10 mouse cellular contexts compared by ENCODE assay signal in the genomic region with DNA sequence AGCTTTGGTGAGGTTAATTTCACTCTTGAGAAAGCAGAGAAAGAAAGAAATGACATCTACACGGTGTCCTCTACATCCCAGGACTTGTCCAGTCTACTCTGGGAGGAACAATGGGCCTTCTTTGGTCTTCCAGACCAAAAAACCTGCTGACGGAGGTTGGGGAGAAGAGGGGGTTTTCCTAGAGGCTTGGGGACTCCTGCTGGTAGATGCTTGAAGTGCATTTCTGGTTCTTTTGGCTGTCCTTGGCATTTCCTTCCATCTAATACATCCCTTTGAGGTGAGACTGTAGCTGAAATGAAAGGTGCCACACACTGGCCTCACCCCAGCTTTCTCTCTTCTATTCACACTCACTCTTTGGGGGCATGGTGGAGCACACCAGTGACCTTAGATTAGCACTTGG. TPM values are rescaled to one million over a fixed set of nuclear protein-coding genes. Genes with fewer than 3 reads are reported as not detected.
A peak's percentile ranks its signal among the peaks of the same experiment; 100 is the strongest.
DNase-seq lines count a peak whose midpoint lies in the region; ATAC-seq and TF ChIP-seq lines count a peak whose summit lies in the region.
"Had no signal": no experiment of that assay in that cellular context is flagged by ENCODE, and none has a peak within 500 bp of the region (broad histone marks: within the 10 kb centered on the region; RNA-seq: fewer than 3 reads in every experiment).

No protein-coding gene starts in this region.

- WGBS in forebrain, embryonic 14.5 days: 33% methylated on average over 2 of the region's 2 CpGs
- 18% methylated on average over 2 of the region's 2 CpGs for WGBS in forebrain, embryonic 15.5 days
- WGBS in liver, embryonic 14.5 days (ENCODE audit: insufficient replicate concordance): 16% methylated on average over 2 of the region's 2 CpGs
- WGBS in liver, embryonic 11.5 days: 39% methylated on average over 2 of the region's 2 CpGs
- 17% methylated on average over 2 of the region's 2 CpGs for WGBS in forebrain, embryonic 16.5 days

- no peak overlapping the region for H3K4me3 ChIP-seq in forebrain, embryonic 14.5 days (ENCODE audit: low read depth, low read length)
- H3K4me3 ChIP-seq in forebrain, embryonic 15.5 days: no peak overlapping the region
- no peak overlapping the region for H3K4me3 ChIP-seq in liver, embryonic 14.5 days (ENCODE audit: insufficient read depth in 1 of 2, low read depth in 2 of 2, low read length in 2 of 2)
- no peak overlapping the region for H3K4me3 ChIP-seq in liver, embryonic 11.5 days (ENCODE audit: low read depth, low read length)
- no peak overlapping the region for H3K4me3 ChIP-seq in ES-E14 (ENCODE audit: insufficient read depth in 1 of 2, low read depth in 1 of 2, low read length in 2 of 2, poor library complexity in 1 of 2, severe bottlenecking in 1 of 2)
- no peak overlapping the region for H3K4me3 ChIP-seq in forebrain, embryonic 16.5 days (replicated peaks; ENCODE audit: low read length)
- H3K4me3 ChIP-seq: erythroblast, embryonic 14.5 days; neural tube, embryonic 13.5 days had no signal

- peaks cover 4% of the 10 kb centered on the region; the same call in 1 of the 2 replicates for H3K4me1 ChIP-seq in forebrain, embryonic 14.5 days (ENCODE audit: control insufficient read depth, insufficient read depth, low read length)
- H3K4me1 ChIP-seq in forebrain, embryonic 15.5 days: peaks cover 9% of the 10 kb centered on the region; the same call in 1 of the 2 replicates
- no peaks in the 10 kb centered on the region for H3K4me1 ChIP-seq in liver, embryonic 14.5 days (replicated peaks; ENCODE audit: control insufficient read depth in 2 of 2, insufficient read depth in 2 of 2, low read length in 1 of 2)
- no peaks in the 10 kb centered on the region for H3K4me1 ChIP-seq in liver, embryonic 11.5 days (replicated peaks; ENCODE audit: control insufficient read depth, insufficient read depth, low read length)
- no peaks in the 10 kb centered on the region for H3K4me1 ChIP-seq in ES-E14 (ENCODE audit: control insufficient read depth in 2 of 2, insufficient read depth in 2 of 2, low read length in 2 of 2, poor library complexity in 1 of 2)
- H3K4me1 ChIP-seq in forebrain, embryonic 16.5 days (replicated peaks; ENCODE audit: control insufficient read depth, insufficient read depth, low read length): peaks cover 5% of the 10 kb centered on the region

- no peak for TF ChIP-seq EP300 in liver, embryonic 14.5 days (IDR thresholded peaks at IDR 0.05; ENCODE audit: low read depth)

- no peak overlapping the region for H3K27ac ChIP-seq in forebrain, embryonic 14.5 days (ENCODE audit: low read depth, low read length)
- no peak overlapping the region for H3K27ac ChIP-seq in forebrain, embryonic 15.5 days (replicated peaks)
- H3K27ac ChIP-seq in liver, embryonic 14.5 days: no peak overlapping the region
- no peak overlapping the region for H3K27ac ChIP-seq in liver, embryonic 11.5 days (ENCODE audit: low read depth, low read length)
- H3K27ac ChIP-seq in ES-E14 (ENCODE audit: insufficient read depth, low read depth, low read length, poor library complexity, severe bottlenecking): no peak overlapping the region
- H3K27ac ChIP-seq in forebrain, embryonic 16.5 days (ENCODE audit: low read length): no peak overlapping the region

- peaks cover 5% of the 10 kb centered on the region; the same call in 1 of the 2 replicates for H3K9me3 ChIP-seq in forebrain, embryonic 14.5 days (replicated peaks; ENCODE audit: control insufficient read depth, low read length)
- H3K9me3 ChIP-seq in forebrain, embryonic 15.5 days: no peaks in the 10 kb centered on the region
- no peaks in the 10 kb centered on the region for H3K9me3 ChIP-seq in liver, embryonic 14.5 days (ENCODE audit: control insufficient read depth, low read length)
- H3K9me3 ChIP-seq in liver, embryonic 11.5 days (ENCODE audit: control insufficient read depth, low read length): no peaks in the 10 kb centered on the region
- no peaks in the 10 kb centered on the region for H3K9me3 ChIP-seq in ES-E14 (ENCODE audit: control insufficient read depth, insufficient read depth, low read depth, low read length)
- H3K9me3 ChIP-seq in forebrain, embryonic 16.5 days (ENCODE audit: control insufficient read depth, low read length): no peaks in the 10 kb centered on the region; the same call in 1 of the 2 replicates
- H3K9me3 ChIP-seq: neural tube, embryonic 13.5 days had no signal

- no peak overlapping the region for H3K9ac ChIP-seq in forebrain, embryonic 14.5 days (ENCODE audit: low read length)
- H3K9ac ChIP-seq in forebrain, embryonic 15.5 days (replicated peaks): no peak overlapping the region
- H3K9ac ChIP-seq in liver, embryonic 14.5 days (replicated peaks): no peak overlapping the region
- H3K9ac ChIP-seq in liver, embryonic 11.5 days (ENCODE audit: low read depth, low read length): no peak overlapping the region
- no peak overlapping the region for H3K9ac ChIP-seq in ES-E14 (ENCODE audit: insufficient read depth, low read depth, low read length, poor library complexity, severe bottlenecking)
- H3K9ac ChIP-seq in forebrain, embryonic 16.5 days (replicated peaks; ENCODE audit: low read depth, low read length): no peak overlapping the region
- H3K9ac ChIP-seq: neural tube, embryonic 13.5 days had no signal

- peak; percentile 68 for ATAC-seq in forebrain, embryonic 14.5 days
- no peak for ATAC-seq in forebrain, embryonic 15.5 days (replicated peaks)
- no peak for ATAC-seq in liver, embryonic 14.5 days (ENCODE audit: insufficient read depth)
- ATAC-seq in liver, embryonic 11.5 days (replicated peaks; ENCODE audit: low FRiP score): no peak
- ATAC-seq in forebrain, embryonic 16.5 days: 0 out of 2 replicates have a peak, but pooled peaks have one; percentile 10

- in situ Hi-C loops in ES-E14 (cut with MboI; ENCODE audit: low sequenced_read_pairs in 2 of 2, unreplicated experiment in 2 of 2): loop anchor here in 1 of 2 experiments (25.0 kb wide), 1 partner anchor 743 kb away; no protein-coding TSS in a partner anchor

- H3K4me2 ChIP-seq in forebrain, embryonic 14.5 days (ENCODE audit: low read length): no peak overlapping the region
- H3K4me2 ChIP-seq in forebrain, embryonic 15.5 days (replicated peaks): no peak overlapping the region
- H3K4me2 ChIP-seq in liver, embryonic 14.5 days (ENCODE audit: low read depth): no peak overlapping the region
- no peak overlapping the region for H3K4me2 ChIP-seq in liver, embryonic 11.5 days
- H3K4me2 ChIP-seq in forebrain, embryonic 16.5 days (ENCODE audit: low read length): no peak overlapping the region
- H3K4me2 ChIP-seq: neural tube, embryonic 13.5 days had no signal

- peak; percentile 67 for DNase-seq in forebrain, embryonic 14.5 days (ENCODE audit: low spot score)
- no peak for DNase-seq in liver, embryonic 14.5 days (ENCODE audit: low read depth in 3 of 3, low spot score in 3 of 3)
- DNase-seq in liver, embryonic 11.5 days (ENCODE audit: low spot score): no peak
- no peak for DNase-seq in ES-E14 (ENCODE audit: low read depth, low spot score)
- DNase-seq in thymus, postnatal 4 days: peak; percentile 40
- no peak for DNase-seq in right cerebral cortex, adult 18-20 months

- 0 out of 2 replicates have a peak, but pooled peaks have one; percentile 15 for TF ChIP-seq CTCF in liver, embryonic 14.5 days (IDR thresholded peaks at IDR 0.05; ENCODE audit: low read depth)

- H3K36me3 ChIP-seq in forebrain, embryonic 14.5 days (ENCODE audit: control insufficient read depth, insufficient read depth, low read length): no peaks in the 10 kb centered on the region
- H3K36me3 ChIP-seq in forebrain, embryonic 15.5 days: no peaks in the 10 kb centered on the region
- H3K36me3 ChIP-seq in liver, embryonic 14.5 days (replicated peaks; ENCODE audit: control insufficient read depth, insufficient read depth, low read depth): no peaks in the 10 kb centered on the region
- no peaks in the 10 kb centered on the region for H3K36me3 ChIP-seq in liver, embryonic 11.5 days (ENCODE audit: control insufficient read depth, insufficient read depth, low read length)
- H3K36me3 ChIP-seq in ES-E14 (ENCODE audit: control insufficient read depth, insufficient read depth, low read length, poor library complexity, severe bottlenecking): no peaks in the 10 kb centered on the region
- H3K36me3 ChIP-seq in forebrain, embryonic 16.5 days (ENCODE audit: control insufficient read depth, insufficient read depth): no peaks in the 10 kb centered on the region
- H3K36me3 ChIP-seq: neural tube, embryonic 13.5 days had no signal

- H3K27me3 ChIP-seq in forebrain, embryonic 14.5 days (replicated peaks; ENCODE audit: control insufficient read depth, insufficient read depth, low read length): no peaks in the 10 kb centered on the region
- H3K27me3 ChIP-seq in forebrain, embryonic 15.5 days: no peaks in the 10 kb centered on the region
- no peaks in the 10 kb centered on the region for H3K27me3 ChIP-seq in liver, embryonic 14.5 days (ENCODE audit: control insufficient read depth, insufficient read depth, low read length)
- no peaks in the 10 kb centered on the region for H3K27me3 ChIP-seq in liver, embryonic 11.5 days (replicated peaks; ENCODE audit: control insufficient read depth, insufficient read depth, low read length)
- no peaks in the 10 kb centered on the region for H3K27me3 ChIP-seq in forebrain, embryonic 16.5 days (replicated peaks; ENCODE audit: control insufficient read depth, insufficient read depth, low read length)
- H3K27me3 ChIP-seq: neural tube, embryonic 13.5 days had no signal

TF ChIP-seq in ES-E14, 5 proteins besides CTCF, POLR2A, EP300 and RAD21 (continues in another document):
- TF ChIP-seq CHD2 (IDR thresholded peaks at IDR 0.05; ENCODE audit: low read depth, low read length) (no peak), ZNF384 (IDR thresholded peaks at IDR 0.05; ENCODE audit: low read depth, low read length) (no peak)

RNA-seq across cellular contexts. Expression of gene Rps24, which starts 57.1 kb away (rescaled TPM):
- 726 and 919 TPM in 2 replicates for polyA plus RNA-seq in forebrain, embryonic 14.5 days (2014; fragmentation: Nextera tagmentation; extraction: Ambion mirVana)
- polyA plus RNA-seq in forebrain, embryonic 15.5 days (2015; fragmentation: Nextera tagmentation; extraction: Ambion mirVana): 563 and 611 TPM in 2 replicates
- 1,321 and 1,839 TPM in 2 replicates for polyA plus RNA-seq in liver, embryonic 14.5 days (2012; rRNA removed)
- 817 and 888 TPM in 2 replicates for polyA plus RNA-seq in liver, embryonic 14.5 days (2014; fragmentation: Nextera tagmentation; extraction: Ambion mirVana)
- 1,414 and 1,515 TPM in 2 replicates for polyA plus RNA-seq in liver, embryonic 11.5 days (2014; fragmentation: Nextera tagmentation; extraction: Ambion mirVana)
- total RNA-seq in ES-E14 (2012; rRNA removed): 2,405 and 2,661 TPM in 2 replicates
- 482 and 530 TPM in 2 replicates for polyA plus RNA-seq in forebrain, embryonic 16.5 days (2015; fragmentation: Nextera tagmentation; extraction: Ambion mirVana)

RNA-seq across cellular contexts. Expression of gene Polr3a, which starts 57.2 kb away (rescaled TPM):
- 14.7 and 15.5 TPM in 2 replicates for polyA plus RNA-seq in forebrain, embryonic 14.5 days (2014; fragmentation: Nextera tagmentation; extraction: Ambion mirVana)
- polyA plus RNA-seq in forebrain, embryonic 15.5 days (2015; fragmentation: Nextera tagmentation; extraction: Ambion mirVana): 20.5 and 22.6 TPM in 2 replicates
- polyA plus RNA-seq in liver, embryonic 14.5 days (2012; rRNA removed): 2.8 and 4.3 TPM in 2 replicates
- 4.6 and 5.4 TPM in 2 replicates for polyA plus RNA-seq in liver, embryonic 14.5 days (2014; fragmentation: Nextera tagmentation; extraction: Ambion mirVana)
- 18.2 and 18.7 TPM in 2 replicates for polyA plus RNA-seq in liver, embryonic 11.5 days (2014; fragmentation: Nextera tagmentation; extraction: Ambion mirVana)
- 55.7 and 67.8 TPM in 2 replicates for total RNA-seq in ES-E14 (2012; rRNA removed)
- 20.8 and 23.8 TPM in 2 replicates for polyA plus RNA-seq in forebrain, embryonic 16.5 days (2015; fragmentation: Nextera tagmentation; extraction: Ambion mirVana)

Comparison
In these comparisons a context has a peak if more than half of its experiments do, and no peak if none do; other contexts are left out.
1. ATAC-seq: peak in forebrain, embryonic 14.5 days (single experiment) and forebrain, embryonic 16.5 days (single experiment); none in forebrain, embryonic 15.5 days (single experiment), liver, embryonic 14.5 days (single experiment) and liver, embryonic 11.5 days (single experiment).
2. DNase-seq: peak in forebrain, embryonic 14.5 days (single experiment) and thymus, postnatal 4 days (single experiment); none in liver, embryonic 14.5 days (0 of 3), liver, embryonic 11.5 days (single experiment), ES-E14 (single experiment) and right cerebral cortex, adult 18-20 months (single experiment).